Mouse (Mus musculus) forebrain, embryonic 16.5 days (tissue): ENCODE results near the gene Ddost. TPM values are rescaled to one million over a fixed set of nuclear protein-coding genes. Genes with fewer than 3 reads are reported as not detected.
"Not testable (repeated sequence)": the region's sequence is repeated elsewhere in the genome, so short reads cannot be mapped to it uniquely, and the experiment has no call there.

Experiments
- ATAC-seq: fragments of 200-750 bp; cut with Nextera tagmentation; 2 replicates; pipeline ENCODE4 v1.8.0; 2017; ENCODE audit warnings: mild to moderate bottlenecking, moderate library complexity
- H3K27ac ChIP-seq: fragments of 300-500 bp; sonication (generic); 2 replicates; pipeline ENCODE4 v1.5.1; 2014; ENCODE audit warnings: low read length, control low read depth
- H3K27me3 ChIP-seq: fragments of 300-500 bp; sonication (generic); replicated peaks from 2 replicates; pipeline ENCODE4 v1.6.1; 2014; ENCODE audit warnings: low read length; ENCODE audit not compliant: control insufficient read depth, insufficient read depth
- H3K36me3 ChIP-seq: fragments of 300-500 bp; sonication (generic); 2 replicates; pipeline ENCODE4 v1.6.1; 2014; ENCODE audit not compliant: control insufficient read depth, insufficient read depth
- H3K4me1 ChIP-seq: fragments of 300-500 bp; sonication (generic); replicated peaks from 2 replicates; pipeline ENCODE4 v1.6.1; 2014; ENCODE audit warnings: low read length; ENCODE audit not compliant: control insufficient read depth, insufficient read depth
- H3K4me2 ChIP-seq: fragments of 300-500 bp; sonication (generic); 2 replicates; pipeline ENCODE4 v1.6.1; 2014; ENCODE audit warnings: mild to moderate bottlenecking, low read length, control low read depth
- H3K4me3 ChIP-seq: fragments of 300-500 bp; sonication (generic); replicated peaks from 2 replicates; pipeline ENCODE4 v1.5.1; 2014; ENCODE audit warnings: mild to moderate bottlenecking, low read length, control low read depth
- H3K9ac ChIP-seq: fragments of 300-500 bp; sonication (generic); replicated peaks from 2 replicates; pipeline ENCODE4 v1.6.1; 2014; ENCODE audit warnings: low read depth, low read length, control low read depth
- H3K9me3 ChIP-seq: fragments of 300-500 bp; sonication (generic); 2 replicates; pipeline ENCODE4 v1.6.1; 2016; ENCODE audit warnings: low read length; ENCODE audit not compliant: control insufficient read depth
- WGBS: fragments of 180-500 bp; shearing (Covaris S2); extraction: QIAGEN DNeasy Blood & Tissue Kit; methylation state at CpG from one replicate; pipeline ENCODE4 v1.1.7; 2014; 5-methylcytosine and 5-hydroxymethylcytosine counted together
- polyA plus RNA-seq: library from polyadenylated mRNA; unstranded; fragments of >200 nt; fragmentation: Nextera tagmentation; extraction: Ambion mirVana; gene quantifications from 2 replicates; pipeline ENCODE4 v1.2.1, GENCODE M21; 2015

Gene Ddost
- polyA plus RNA-seq, 1 experiment from 2014 or later: 190 TPM

DNA sequence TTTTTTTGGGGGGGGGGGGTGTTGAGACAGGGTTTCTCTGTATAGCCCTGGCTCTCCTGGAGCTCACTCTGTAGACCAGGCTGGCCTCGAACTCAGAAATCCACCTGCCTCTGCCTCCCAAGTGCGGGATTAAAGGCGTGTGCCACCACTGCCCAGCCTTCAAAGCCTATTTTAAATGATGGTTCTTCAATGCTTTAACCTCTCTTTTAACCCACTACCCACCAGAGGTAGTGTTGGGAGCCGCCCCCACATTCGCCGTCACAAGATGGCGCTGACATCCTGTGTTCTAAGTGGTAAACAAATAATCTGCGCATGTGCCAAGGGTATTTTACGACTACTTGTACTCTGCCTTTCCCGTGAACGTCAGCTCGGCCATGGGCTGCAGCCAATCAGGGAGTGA, 22.6 kb downstream of the Ddost start:
- WGBS: 53% methylated on average over 8 of the region's 12 CpGs
- H3K4me3 ChIP-seq, H3K9me3 ChIP-seq, H3K27ac ChIP-seq, H3K9ac ChIP-seq, H3K36me3 ChIP-seq, ATAC-seq, H3K4me2 ChIP-seq, H3K27me3 ChIP-seq: not testable (repeated sequence)
- peaks cover 17% of the 10 kb centered on the region; the same call in 1 of the 2 replicates for H3K4me1 ChIP-seq

DNA sequence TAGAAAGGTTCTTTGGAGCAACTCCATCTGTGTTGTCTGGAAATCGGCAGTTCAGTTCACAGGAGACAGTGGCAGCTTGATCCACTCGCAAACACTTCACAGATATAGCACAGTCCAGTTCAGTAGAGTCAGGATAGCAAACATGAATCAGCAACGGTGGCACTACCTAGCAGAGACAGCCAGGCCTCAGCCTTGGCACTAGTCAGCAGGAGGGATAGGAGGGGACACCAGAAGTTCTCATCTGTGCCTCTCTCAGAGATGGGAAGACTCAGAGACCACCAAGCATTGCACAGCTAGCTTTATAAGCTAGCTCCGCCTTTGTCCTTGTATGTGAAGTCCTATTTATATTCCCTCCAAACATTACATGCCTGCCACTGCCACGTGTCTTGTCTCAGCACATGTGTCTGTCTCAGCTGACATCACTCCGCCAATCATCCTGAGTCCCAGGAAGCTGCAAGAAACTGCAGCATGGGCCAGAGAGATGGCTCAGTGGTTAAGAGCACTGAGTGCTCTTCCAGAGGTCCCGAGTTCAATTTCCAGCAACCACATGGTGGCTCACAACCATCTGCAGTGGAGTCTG, 23.5 kb downstream of the Ddost start:
- Histone ChIP-seq H3K4me3 (peak overlapping the region; percentile 14; the same call in 1 of the 2 replicates), H3K4me1 (peaks cover 12% of the 10 kb centered on the region; the same call in 1 of the 2 replicates), H3K4me2 (peak overlapping the region; percentile 34), H3K27ac (no peak overlapping the region), H3K9ac (no peak overlapping the region), H3K27me3 (no peaks in the 10 kb centered on the region), H3K9me3 (no peaks in the 10 kb centered on the region), H3K36me3 (no peaks in the 10 kb centered on the region)
- 71% methylated on average over 7 of the region's 7 CpGs for WGBS
- no peak for ATAC-seq

DNA sequence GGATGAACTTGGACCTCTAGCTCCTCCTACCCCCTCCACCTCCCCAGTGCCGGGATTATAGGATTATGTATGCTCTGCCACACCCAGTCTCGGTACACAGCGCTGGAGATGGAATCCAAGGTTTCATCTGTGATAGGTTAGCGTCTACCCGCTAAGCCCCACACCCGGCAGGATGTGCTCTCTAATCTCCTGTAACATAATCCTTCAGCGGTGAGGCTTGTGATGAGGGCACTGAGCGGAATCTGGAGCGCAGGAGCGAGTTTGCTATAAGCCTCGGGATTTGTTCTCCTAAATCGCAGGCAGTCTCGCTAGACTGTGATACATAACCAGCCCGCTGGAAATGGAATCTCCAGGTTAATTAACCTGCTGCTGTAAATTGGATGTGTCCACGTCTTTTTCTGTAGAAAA, 25.7 kb downstream of the Ddost start:
- H3K4me1 ChIP-seq: 0 out of 2 replicates have a peak, but pooled peaks cover 6% of the 10 kb centered on the region
- H3K9me3 ChIP-seq: no peaks in the 10 kb centered on the region
- ATAC-seq: no peak
- no peak overlapping the region for H3K4me3 ChIP-seq
- no peak overlapping the region for H3K27ac ChIP-seq
- H3K4me2 ChIP-seq: no peak overlapping the region
- no peaks in the 10 kb centered on the region for H3K36me3 ChIP-seq
- 10% methylated on average over 15 of the region's 15 CpGs for WGBS
- no peaks in the 10 kb centered on the region for H3K27me3 ChIP-seq
- no peak overlapping the region for H3K9ac ChIP-seq

DNA sequence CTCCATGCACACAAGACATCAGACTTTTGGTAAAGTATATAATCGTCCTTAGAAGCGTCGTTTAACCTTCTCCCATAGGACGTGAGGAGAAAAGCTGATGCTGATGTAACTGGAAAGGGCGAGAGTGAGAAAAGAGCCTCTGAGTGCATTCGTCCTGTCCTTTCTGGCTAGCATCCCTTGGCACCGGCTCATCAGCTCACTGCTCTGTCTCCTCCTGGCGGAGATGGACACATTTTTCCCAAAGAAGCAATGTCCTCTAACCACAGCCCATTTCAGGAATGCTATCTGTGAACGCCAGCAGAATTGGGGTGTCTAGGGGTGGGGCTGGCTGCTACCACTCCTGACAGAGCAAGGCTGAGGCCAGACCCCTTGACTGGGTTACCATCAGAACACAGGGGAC, 27.1 kb downstream of the Ddost start:
- Histone ChIP-seq H3K36me3 (no peaks in the 10 kb centered on the region), H3K9ac (no peak overlapping the region), H3K4me2 (no peak overlapping the region), H3K4me3 (no peak overlapping the region), H3K9me3 (no peaks in the 10 kb centered on the region), H3K27ac (no peak overlapping the region), H3K27me3 (no peaks in the 10 kb centered on the region), H3K4me1 (no peaks in the 10 kb centered on the region)
- 80% methylated on average over 9 of the region's 9 CpGs for WGBS
- ATAC-seq: no peak

DNA sequence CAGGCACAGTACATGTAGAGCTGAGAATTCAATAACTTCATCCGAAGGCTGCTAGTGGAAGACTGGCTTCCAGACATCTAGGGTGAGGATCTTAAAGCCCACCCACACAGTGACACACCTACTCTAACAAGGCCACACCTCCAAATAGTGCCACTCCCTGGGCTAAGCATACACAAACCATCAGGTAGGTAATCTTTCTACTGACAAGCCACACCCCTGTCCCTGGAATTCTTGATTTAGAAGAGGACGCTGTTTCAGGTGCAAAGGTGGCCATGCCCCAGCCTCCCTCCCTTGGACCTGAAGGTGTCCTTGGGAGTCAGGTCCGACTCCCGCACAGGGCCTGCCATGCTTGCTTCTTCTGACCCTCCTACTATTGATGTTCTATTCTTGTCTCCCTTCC, 28.6 kb downstream of the Ddost start:
- Histone ChIP-seq H3K4me1 (no peaks in the 10 kb centered on the region), H3K9ac (no peak overlapping the region), H3K9me3 (no peaks in the 10 kb centered on the region), H3K27ac (no peak overlapping the region), H3K4me3 (no peak overlapping the region), H3K27me3 (no peaks in the 10 kb centered on the region), H3K4me2 (no peak overlapping the region), H3K36me3 (no peaks in the 10 kb centered on the region)
- 87% methylated on average over 4 of the region's 4 CpGs for WGBS
- no peak for ATAC-seq

DNA sequence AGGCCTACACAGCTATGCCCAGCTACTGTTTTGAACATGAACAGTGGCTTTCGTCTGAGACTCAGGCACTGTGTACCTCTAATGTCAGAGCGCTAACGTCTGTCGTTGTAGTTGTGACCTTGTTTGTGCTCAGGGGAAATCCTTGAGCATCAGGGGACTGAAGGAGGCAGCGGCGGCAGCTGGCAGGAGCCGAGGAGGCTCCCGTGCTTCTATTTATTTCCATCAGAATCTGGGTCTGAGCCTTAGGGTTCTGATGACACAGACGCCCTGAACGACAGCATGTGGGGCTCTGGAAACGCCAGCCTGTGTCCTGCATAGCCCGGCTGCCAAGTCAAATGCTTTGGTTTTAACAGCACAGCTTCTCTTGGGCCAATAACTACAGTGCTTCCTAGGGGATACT, 30.5 kb downstream of the Ddost start:
- Histone ChIP-seq H3K4me1 (no peaks in the 10 kb centered on the region), H3K27me3 (no peaks in the 10 kb centered on the region), H3K4me3 (no peak overlapping the region), H3K9ac (no peak overlapping the region), H3K36me3 (no peaks in the 10 kb centered on the region), H3K27ac (no peak overlapping the region), H3K9me3 (no peaks in the 10 kb centered on the region), H3K4me2 (no peak overlapping the region)
- ATAC-seq: no peak
- 88% methylated on average over 12 of the region's 12 CpGs for WGBS

DNA sequence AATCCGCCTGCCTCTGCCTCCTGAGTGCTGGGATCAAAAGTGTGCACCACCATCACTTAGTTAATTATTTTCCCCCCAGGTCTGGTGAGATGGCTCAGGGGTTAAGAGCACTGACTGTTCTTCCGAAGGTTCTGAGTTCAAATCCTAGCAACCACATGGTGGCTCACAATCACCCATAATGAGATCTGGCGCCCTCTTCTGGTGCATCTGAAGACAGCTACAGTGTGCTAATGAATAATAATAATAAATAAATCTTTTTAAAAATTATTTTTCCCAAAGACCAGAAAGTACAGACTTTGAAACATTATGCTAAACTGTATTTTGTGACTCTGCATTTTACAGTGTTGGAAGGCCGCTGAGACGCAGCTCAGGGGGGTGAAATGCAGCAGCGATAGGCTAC, 31.1 kb downstream of the Ddost start:
- H3K4me3 ChIP-seq: no peak overlapping the region
- ATAC-seq: no peak
- no peaks in the 10 kb centered on the region for H3K4me1 ChIP-seq
- no peak overlapping the region for H3K9ac ChIP-seq
- no peaks in the 10 kb centered on the region for H3K36me3 ChIP-seq
- H3K27ac ChIP-seq: no peak overlapping the region
- no peak overlapping the region for H3K4me2 ChIP-seq
- no peaks in the 10 kb centered on the region for H3K27me3 ChIP-seq
- H3K9me3 ChIP-seq: no peaks in the 10 kb centered on the region
- WGBS: 85% methylated on average over 6 of the region's 6 CpGs

DNA sequence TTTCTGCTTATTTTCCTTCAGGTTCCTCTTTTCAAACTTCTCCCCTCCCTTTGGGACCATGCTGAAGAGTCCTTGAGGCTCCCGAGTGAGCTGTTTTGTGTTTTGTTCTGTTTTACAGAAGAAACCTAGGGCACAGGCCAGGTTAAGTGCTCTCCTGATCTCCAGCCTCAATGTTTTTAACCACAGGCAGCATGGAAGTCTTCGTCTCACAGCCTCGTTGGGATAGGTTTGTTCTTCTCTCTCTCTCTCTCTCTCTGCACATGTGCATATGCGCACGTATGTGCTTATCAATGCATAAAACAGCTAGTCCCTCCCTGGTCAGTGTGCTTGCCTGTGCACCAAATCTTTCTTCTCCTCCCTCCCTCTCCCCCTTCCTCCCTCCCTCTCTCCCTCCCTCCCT, 32.3 kb downstream of the Ddost start:
- H3K9ac ChIP-seq: no peak overlapping the region
- ATAC-seq: no peak
- no peaks in the 10 kb centered on the region for H3K9me3 ChIP-seq
- H3K27ac ChIP-seq: no peak overlapping the region
- H3K4me1 ChIP-seq: no peaks in the 10 kb centered on the region
- WGBS: 78% methylated on average over 5 of the region's 5 CpGs
- no peak overlapping the region for H3K4me2 ChIP-seq
- no peak overlapping the region for H3K4me3 ChIP-seq
- H3K36me3 ChIP-seq: no peaks in the 10 kb centered on the region
- no peaks in the 10 kb centered on the region for H3K27me3 ChIP-seq

DNA sequence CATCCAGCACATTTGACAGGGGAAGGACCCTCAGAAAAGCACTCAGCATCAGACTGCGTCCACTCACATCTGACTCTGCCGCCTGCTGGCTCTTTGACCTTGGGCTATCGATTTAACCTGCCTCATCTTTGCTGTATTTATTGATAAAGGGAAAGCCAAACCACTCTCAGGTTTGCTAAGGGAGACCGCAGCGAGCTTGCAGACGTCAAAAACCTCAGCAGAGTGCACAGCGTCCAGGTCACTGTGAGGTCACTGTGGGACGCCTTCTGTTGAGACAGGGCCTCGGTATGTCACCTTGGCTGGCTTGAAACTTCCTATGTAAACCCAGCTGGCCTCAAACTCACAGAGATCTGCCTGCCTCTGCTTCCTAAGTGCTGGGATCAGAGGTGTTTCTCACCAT, 32.8 kb downstream of the Ddost start:
- no peaks in the 10 kb centered on the region for H3K36me3 ChIP-seq
- no peak overlapping the region for H3K4me2 ChIP-seq
- no peak overlapping the region for H3K27ac ChIP-seq
- H3K9me3 ChIP-seq: no peaks in the 10 kb centered on the region
- WGBS: 87% methylated on average over 9 of the region's 9 CpGs
- no peaks in the 10 kb centered on the region for H3K27me3 ChIP-seq
- no peak for ATAC-seq
- no peak overlapping the region for H3K4me3 ChIP-seq
- no peaks in the 10 kb centered on the region for H3K4me1 ChIP-seq
- no peak overlapping the region for H3K9ac ChIP-seq

DNA sequence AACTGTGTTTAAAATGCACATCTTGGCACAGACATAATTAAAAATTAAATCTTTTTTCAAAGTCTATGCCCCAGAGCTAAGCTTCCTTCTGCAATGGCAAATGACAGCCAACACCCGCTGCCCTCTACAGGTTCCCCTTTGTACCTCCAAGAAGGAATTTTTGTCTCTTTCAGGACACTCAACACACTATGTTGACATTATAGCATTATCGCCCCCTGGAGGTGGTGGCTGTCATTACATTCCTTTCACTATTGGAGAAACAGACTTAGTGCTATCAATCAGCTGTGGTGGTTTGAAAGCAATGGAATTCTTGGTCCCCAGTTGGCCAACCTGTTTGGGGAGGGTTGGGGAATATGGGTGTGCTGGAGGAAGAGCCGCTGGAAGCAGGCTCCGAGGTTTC, 35.4 kb downstream of the Ddost start:
- WGBS: 30% methylated on average over 4 of the region's 4 CpGs
- no peak overlapping the region for H3K9ac ChIP-seq
- H3K9me3 ChIP-seq: no peaks in the 10 kb centered on the region
- no peak for ATAC-seq
- H3K4me3 ChIP-seq: no peak overlapping the region
- H3K27me3 ChIP-seq: no peaks in the 10 kb centered on the region
- H3K4me1 ChIP-seq: no peaks in the 10 kb centered on the region
- no peak overlapping the region for H3K27ac ChIP-seq
- H3K36me3 ChIP-seq: no peaks in the 10 kb centered on the region
- H3K4me2 ChIP-seq: no peak overlapping the region
